Mouse (Mus musculus): ENCODE measurements around the gene Ttc16. TPM values are rescaled to one million over a fixed set of nuclear protein-coding genes. Genes with fewer than 3 reads are reported as not detected.
A peak's percentile ranks its signal among the peaks of the same experiment; 100 is the strongest.

Gene Ttc16
- total RNA-seq, 1 experiment, result 0.94 TPM

DNA sequence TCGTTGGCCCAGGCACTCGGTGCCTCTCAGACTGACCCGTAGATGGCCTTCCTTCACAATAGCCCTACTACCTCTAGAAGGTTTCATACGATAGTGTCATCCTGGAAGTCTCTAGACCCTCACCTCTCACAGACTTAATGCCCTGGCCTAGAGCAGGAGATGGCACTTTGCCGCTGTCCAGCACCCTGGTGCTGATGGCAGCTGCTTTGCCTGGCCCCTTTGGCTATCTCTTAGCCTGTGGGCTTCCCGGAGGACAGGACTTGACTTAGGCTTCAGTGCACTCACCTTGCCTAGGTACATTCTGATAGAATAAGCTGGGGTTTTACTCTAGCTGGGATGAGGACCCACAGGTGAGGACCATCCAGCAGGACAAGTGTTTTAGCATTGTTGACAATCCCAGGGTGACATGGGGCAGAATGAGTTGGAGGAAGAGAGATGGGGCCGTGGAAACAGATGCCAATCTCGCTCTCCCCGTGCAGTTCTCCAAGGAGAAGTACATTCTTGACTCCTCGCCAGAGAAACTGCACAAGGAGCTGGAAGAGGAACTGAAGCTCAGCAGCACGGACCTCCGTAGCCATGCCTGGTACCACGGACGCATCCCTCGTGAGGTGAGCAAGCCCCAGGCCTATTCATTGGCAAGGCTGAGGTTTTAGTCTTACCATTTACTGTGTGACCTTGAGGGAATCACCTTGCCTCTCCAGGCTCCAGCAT is 31.0 kb downstream of the Ttc16 start:
- H3K4me3 ChIP-seq (ENCODE audit: insufficient read depth in 1 of 2, low read depth in 1 of 2, low read length in 2 of 2, poor library complexity in 1 of 2, severe bottlenecking in 1 of 2), result no peak overlapping the region
- H3K9me3 ChIP-seq (ENCODE audit: control insufficient read depth, insufficient read depth, low read depth, low read length), result no peaks in the 10 kb centered on the region
- H3K9ac ChIP-seq (ENCODE audit: insufficient read depth, low read depth, low read length, poor library complexity, severe bottlenecking), result no peak overlapping the region
- H3K27ac ChIP-seq (ENCODE audit: insufficient read depth, low read depth, low read length, poor library complexity, severe bottlenecking), result no peak overlapping the region
- in situ Hi-C loops (cut with MboI; ENCODE audit: low sequenced_read_pairs in 2 of 2, unreplicated experiment in 2 of 2), result no loop called here
- TF ChIP-seq ZC3H11A (IDR thresholded peaks at IDR 0.05; ENCODE audit: borderline replicate concordance, low read depth, low read length), result no peak
- peaks cover 0 to 2% of the 10 kb centered on the region in 2 experiments; a peak in 1 of 4 replicates for H3K4me1 ChIP-seq (ENCODE audit: control insufficient read depth in 2 of 2, insufficient read depth in 2 of 2, low read length in 2 of 2, poor library complexity in 1 of 2)
- no peak for DNase-seq (ENCODE audit: low read depth, low spot score)
- no peaks in the 10 kb centered on the region; the same call in 1 of the 2 replicates for H3K36me3 ChIP-seq (ENCODE audit: control insufficient read depth, insufficient read depth, low read length, poor library complexity, severe bottlenecking)

GRCm38 (mm10) chr2:32742173-32742531 is 33.3 kb downstream of the Ttc16 start:
- in situ Hi-C loops (cut with MboI; ENCODE audit: low sequenced_read_pairs in 2 of 2, unreplicated experiment in 2 of 2), result no loop called here
- Histone ChIP-seq H3K36me3 (ENCODE audit: control insufficient read depth, insufficient read depth, low read length, poor library complexity, severe bottlenecking) (no peaks in the 10 kb centered on the region; the same call in 1 of the 2 replicates), H3K27ac (ENCODE audit: insufficient read depth, low read depth, low read length, poor library complexity, severe bottlenecking) (no peak overlapping the region), H3K4me1 (ENCODE audit: control insufficient read depth in 2 of 2, insufficient read depth in 2 of 2, low read length in 2 of 2, poor library complexity in 1 of 2) (peaks cover 0 to 2% of the 10 kb centered on the region in 2 experiments; a peak in 1 of 4 replicates), H3K4me3 (ENCODE audit: insufficient read depth in 1 of 2, low read depth in 1 of 2, low read length in 2 of 2, poor library complexity in 1 of 2, severe bottlenecking in 1 of 2) (peak overlapping the region; percentile 65 to 76), H3K9me3 (ENCODE audit: control insufficient read depth, insufficient read depth, low read depth, low read length) (no peaks in the 10 kb centered on the region), H3K9ac (ENCODE audit: insufficient read depth, low read depth, low read length, poor library complexity, severe bottlenecking) (no peak overlapping the region)
- DNase-seq (ENCODE audit: low read depth, low spot score), result no peak
- TF ChIP-seq HCFC1 (IDR thresholded peaks at IDR 0.05; ENCODE audit: borderline replicate concordance, insufficient read depth, low read length) (no peak), ZC3H11A (IDR thresholded peaks at IDR 0.05; ENCODE audit: borderline replicate concordance, low read depth, low read length) (no peak), CHD2 (IDR thresholded peaks at IDR 0.05; ENCODE audit: low read depth, low read length) (no peak), MAFK (IDR thresholded peaks at IDR 0.05; ENCODE audit: insufficient read depth, low read depth, low read length) (no peak), ZNF384 (IDR thresholded peaks at IDR 0.05; ENCODE audit: low read depth, low read length) (no peak)

GRCm38 (mm10) chr2:32741273-32742172 is 33.9 kb downstream of the Ttc16 start:
- in situ Hi-C loops (cut with MboI; ENCODE audit: low sequenced_read_pairs in 2 of 2, unreplicated experiment in 2 of 2), result no loop called here
- peak overlapping the region; percentile 65 to 76 for H3K4me3 ChIP-seq (ENCODE audit: insufficient read depth in 1 of 2, low read depth in 1 of 2, low read length in 2 of 2, poor library complexity in 1 of 2, severe bottlenecking in 1 of 2)
- TF ChIP-seq ZNF384 (IDR thresholded peaks at IDR 0.05; ENCODE audit: low read depth, low read length) (no peak), HCFC1 (IDR thresholded peaks at IDR 0.05; ENCODE audit: borderline replicate concordance, insufficient read depth, low read length) (no peak), CHD2 (IDR thresholded peaks at IDR 0.05; ENCODE audit: low read depth, low read length) (no peak), MAFK (IDR thresholded peaks at IDR 0.05; ENCODE audit: insufficient read depth, low read depth, low read length) (no peak), ZC3H11A (IDR thresholded peaks at IDR 0.05; ENCODE audit: borderline replicate concordance, low read depth, low read length) (no peak)
- H3K36me3 ChIP-seq (ENCODE audit: control insufficient read depth, insufficient read depth, low read length, poor library complexity, severe bottlenecking), result no peaks in the 10 kb centered on the region; the same call in 1 of the 2 replicates
- no peak for DNase-seq (ENCODE audit: low read depth, low spot score)
- peak overlapping the region; percentile 55; the same call in 1 of the 2 replicates for H3K9ac ChIP-seq (ENCODE audit: insufficient read depth, low read depth, low read length, poor library complexity, severe bottlenecking)
- H3K4me1 ChIP-seq (ENCODE audit: control insufficient read depth in 2 of 2, insufficient read depth in 2 of 2, low read length in 2 of 2, poor library complexity in 1 of 2), result peaks cover 0 to 2% of the 10 kb centered on the region in 2 experiments; a peak in 1 of 4 replicates
- H3K9me3 ChIP-seq (ENCODE audit: control insufficient read depth, insufficient read depth, low read depth, low read length), result no peaks in the 10 kb centered on the region
- no peak overlapping the region for H3K27ac ChIP-seq (ENCODE audit: insufficient read depth, low read depth, low read length, poor library complexity, severe bottlenecking)

DNA sequence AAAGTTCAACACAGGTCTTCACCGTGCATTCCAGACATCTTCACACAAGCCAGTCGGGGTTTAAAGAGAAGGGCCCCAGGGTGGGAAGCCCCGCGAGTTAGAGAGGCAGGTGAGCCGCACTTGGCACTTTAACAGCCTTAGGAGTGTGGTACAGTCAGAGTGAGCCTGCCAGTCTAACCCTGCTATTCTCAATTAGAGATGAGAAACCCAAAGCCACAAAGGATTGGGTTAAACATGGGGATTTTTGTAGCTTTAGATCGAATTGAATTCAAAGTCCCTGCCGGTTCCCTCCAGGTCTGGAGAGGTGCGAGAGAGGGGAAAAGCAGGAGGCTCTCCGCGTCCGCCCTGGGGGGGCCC is 34.5 kb downstream of the Ttc16 start, which contains the start of gene 6330409D20Rik:
Gene 6330409D20Rik (minus strand): TSS at position 101 of the 357 bp plus-strand sequence.
- Histone ChIP-seq H3K4me3 (ENCODE audit: insufficient read depth in 1 of 2, low read depth in 1 of 2, low read length in 2 of 2, poor library complexity in 1 of 2, severe bottlenecking in 1 of 2) (peak within 1 kb of the TSS; percentile 65 to 76), H3K9me3 (ENCODE audit: control insufficient read depth, insufficient read depth, low read depth, low read length) (no peaks in the 10 kb centered on the region), H3K36me3 (ENCODE audit: control insufficient read depth, insufficient read depth, low read length, poor library complexity, severe bottlenecking) (no peaks in the 10 kb centered on the region; the same call in 1 of the 2 replicates), H3K27ac (ENCODE audit: insufficient read depth, low read depth, low read length, poor library complexity, severe bottlenecking) (no peak within 1 kb of the TSS), H3K9ac (ENCODE audit: insufficient read depth, low read depth, low read length, poor library complexity, severe bottlenecking) (peak within 1 kb of the TSS; percentile 55; the same call in 1 of the 2 replicates), H3K4me1 (ENCODE audit: control insufficient read depth in 2 of 2, insufficient read depth in 2 of 2, low read length in 2 of 2, poor library complexity in 1 of 2) (peaks cover 0 to 2% of the 10 kb centered on the region in 2 experiments; a peak in 1 of 4 replicates)
- no peak for DNase-seq (ENCODE audit: low read depth, low spot score)
- in situ Hi-C loops (cut with MboI; ENCODE audit: low sequenced_read_pairs in 2 of 2, unreplicated experiment in 2 of 2), result no loop called here
- no peak for TF ChIP-seq ZC3H11A (IDR thresholded peaks at IDR 0.05; ENCODE audit: borderline replicate concordance, low read depth, low read length)
- no peak for TF ChIP-seq CHD2 (IDR thresholded peaks at IDR 0.05; ENCODE audit: low read depth, low read length)
- no peak for TF ChIP-seq MAFK (IDR thresholded peaks at IDR 0.05; ENCODE audit: insufficient read depth, low read depth, low read length)
- no peak for TF ChIP-seq HCFC1 (IDR thresholded peaks at IDR 0.05; ENCODE audit: borderline replicate concordance, insufficient read depth, low read length)

All from ES-E14 (cell line).